Mouse (Mus musculus) intestine, embryonic 14.5 days (tissue): ENCODE measurements around the gene Dnajc9. TPM values are rescaled to one million over a fixed set of nuclear protein-coding genes. Genes with fewer than 3 reads are reported as not detected.

Experiments used
- ATAC-seq: fragments of 200-750 bp; cut with Nextera tagmentation; replicated peaks from 2 replicates; pipeline ENCODE4 v1.8.0; 2017; ENCODE audit warnings: low read depth, moderate number of reproducible peaks, moderate TSS enrichment, moderate library complexity; ENCODE audit not compliant: low FRiP score, low TSS enrichment
- DNase-seq: peaks from one replicate; pipeline ENCODE4 v3.0.0-alpha.2; 2018; ENCODE audit warnings: low spot score
- H3K27ac ChIP-seq: fragments of 300-500 bp; sonication (generic); 2 replicates; pipeline ENCODE4 v1.5.1; 2014; ENCODE audit warnings: low read depth, mild to moderate bottlenecking, control low read depth
- H3K27me3 ChIP-seq: fragments of 300-500 bp; sonication (generic); replicated peaks from 2 replicates; pipeline ENCODE4 v1.6.1; 2014; ENCODE audit warnings: low read length, control low read depth; ENCODE audit not compliant: control insufficient read depth, insufficient read depth
- H3K36me3 ChIP-seq: fragments of 300-500 bp; sonication (generic); 2 replicates; pipeline ENCODE4 v1.6.1; 2014; ENCODE audit warnings: low read length, control low read depth; ENCODE audit not compliant: control insufficient read depth, insufficient read depth
- H3K4me1 ChIP-seq: fragments of 300-500 bp; sonication (generic); replicated peaks from 2 replicates; pipeline ENCODE4 v1.6.1; 2014; ENCODE audit warnings: low read length, control low read depth, mixed read lengths; ENCODE audit not compliant: control insufficient read depth, insufficient read depth
- H3K4me2 ChIP-seq: fragments of 300-500 bp; sonication (generic); 2 replicates; pipeline ENCODE4 v1.6.1; 2014; ENCODE audit warnings: low read length
- H3K4me3 ChIP-seq: fragments of 300-500 bp; sonication (generic); 2 replicates; pipeline ENCODE4 v1.5.1; 2014; ENCODE audit warnings: low read depth, low read length, control low read depth, mixed read lengths
- H3K9ac ChIP-seq: fragments of 300-500 bp; sonication (generic); 2 replicates; pipeline ENCODE4 v1.6.1; 2014; ENCODE audit warnings: mild to moderate bottlenecking, low read length
- H3K9me3 ChIP-seq: fragments of 300-500 bp; sonication (generic); 2 replicates; pipeline ENCODE4 v1.6.1; 2016; ENCODE audit warnings: low read length, control low read depth; ENCODE audit not compliant: control insufficient read depth
- WGBS: fragments of 180-500 bp; shearing (Covaris S2); extraction: QIAGEN DNeasy Blood & Tissue Kit; methylation state at CpG from one replicate; pipeline ENCODE4 v1.1.7; 2014; 5-methylcytosine and 5-hydroxymethylcytosine counted together
- polyA plus RNA-seq: library from polyadenylated mRNA; unstranded; fragments of >200 nt; fragmentation: Nextera tagmentation; extraction: Ambion mirVana; gene quantifications from 2 replicates; pipeline ENCODE4 v1.2.1, GENCODE M21; 2014

Gene Dnajc9
- polyA plus RNA-seq, 1 experiment from 2014 or later, result 130 TPM

- 80% methylated on average over 8 of the region's 8 CpGs for WGBS
- peaks cover 55% of the 10 kb centered on the region for H3K36me3 ChIP-seq
- no peak for ATAC-seq
Observed at GRCm38 (mm10) chr14:20340149-20340548, 48.6 kb downstream of the Dnajc9 start.

GRCm38 (mm10) chr14:20339415-20339814, 49.3 kb downstream of the Dnajc9 start:
- DNase-seq (no peak), ATAC-seq (no peak)
- no peak overlapping the region for H3K9ac ChIP-seq
- no peaks in the 10 kb centered on the region for H3K4me1 ChIP-seq
- no peaks in the 10 kb centered on the region for H3K27me3 ChIP-seq
- H3K27ac ChIP-seq, result no peak overlapping the region
- no peaks in the 10 kb centered on the region for H3K9me3 ChIP-seq
- H3K36me3 ChIP-seq, result peaks cover 56% of the 10 kb centered on the region
- no peak overlapping the region for H3K4me2 ChIP-seq
- H3K4me3 ChIP-seq, result no peak overlapping the region
- 94% methylated on average over 5 of the region's 5 CpGs for WGBS

More at GRCm38 (mm10) chr14:20340149-20340548, 48.6 kb downstream of the Dnajc9 start:
- no peaks in the 10 kb centered on the region for H3K27me3 ChIP-seq
- no peak overlapping the region for H3K4me3 ChIP-seq
- no peak overlapping the region for H3K9ac ChIP-seq
- H3K4me1 ChIP-seq, result no peaks in the 10 kb centered on the region
- H3K27ac ChIP-seq, result no peak overlapping the region
- no peak for DNase-seq
- no peak overlapping the region for H3K4me2 ChIP-seq
- no peaks in the 10 kb centered on the region for H3K9me3 ChIP-seq

Other genes starting within 250 kb of the Dnajc9 start
- gene Kcnk5, start 207.1 kb downstream of the Dnajc9 start, polyA plus RNA-seq, result 5.6 and 7.3 TPM in 2 replicates
- 0.54 and 5.5 TPM in 2 replicates for gene Kcnk16, start 119.7 kb downstream of the Dnajc9 start, polyA plus RNA-seq
- gene Nudt13, start 94.2 kb downstream of the Dnajc9 start, polyA plus RNA-seq, result 13.3 and 18.2 TPM in 2 replicates
- 58.1 and 62.7 TPM in 2 replicates for gene Ecd, start 40.8 kb downstream of the Dnajc9 start, polyA plus RNA-seq
- 33.5 and 34.5 TPM in 2 replicates for gene Fam149b, start 40.7 kb downstream of the Dnajc9 start, polyA plus RNA-seq
- gene Mrps16, start 4.7 kb upstream of the Dnajc9 start, polyA plus RNA-seq, result 96.7 and 103 TPM in 2 replicates
- gene Cfap70, start 63.3 kb upstream of the Dnajc9 start, polyA plus RNA-seq, result 0.08 and 0.36 TPM in 2 replicates
- 41.4 and 46.2 TPM in 2 replicates for gene Anxa7, start 91.2 kb upstream of the Dnajc9 start, polyA plus RNA-seq
- 0.95 and 1.0 TPM in 2 replicates for gene Mss51, start 108.0 kb upstream of the Dnajc9 start, polyA plus RNA-seq
- 57.2 and 58.7 TPM in 2 replicates for gene Ppp3cb, start 157.7 kb upstream of the Dnajc9 start, polyA plus RNA-seq